Mouse (Mus musculus): ENCODE measurements around the gene Klk4. TPM values are rescaled to one million over a fixed set of nuclear protein-coding genes. Genes with fewer than 3 reads are reported as not detected.

The Klk4 gene
- polyA plus RNA-seq (2012; rRNA removed), result 0.18 and 0.59 TPM in 2 replicates

GRCm38 (mm10) chr7:43880912-43881311, at the start of gene Klk4:
Gene Klk4 (plus strand): TSS chr7:43881160.

GRCm38 (mm10) chr7:43841701-43842100, 39.3 kb upstream of the Klk4 start, which contains the start of gene Klk5:
Gene Klk5 (plus strand): TSS chr7:43841971.

GRCm38 (mm10) chr7:43933440-43933839, 52.5 kb downstream of the Klk4 start, which contains the start of gene Klk15:
Gene Klk15 (plus strand): TSS chr7:43933740.

Other genes starting within 250 kb of the Klk4 start
- gene Ceacam18, start 246.5 kb upstream of the Klk4 start, polyA plus RNA-seq (2012; rRNA removed), result 0.03 and 0.08 TPM in 2 replicates
- 0.16 and 0.19 TPM in 2 replicates for gene Siglece, start 221.0 kb upstream of the Klk4 start, polyA plus RNA-seq (2012; rRNA removed)
- 26.2 and 27.5 TPM in 2 replicates for gene Ctu1, start 209.1 kb upstream of the Klk4 start, polyA plus RNA-seq (2012; rRNA removed)
- 0.08 TPM in 1 of 2 replicates, not detected in the other for gene Klk14, start 190.7 kb upstream of the Klk4 start, polyA plus RNA-seq (2012; rRNA removed)
- gene Klk13, start 168.6 kb upstream of the Klk4 start, polyA plus RNA-seq (2012; rRNA removed), result 0.07 and 0.16 TPM in 2 replicates
- gene Klk12, start 112.3 kb upstream of the Klk4 start, polyA plus RNA-seq (2012; rRNA removed), result not detected in 2 replicates
- gene Klk11, start 106.6 kb upstream of the Klk4 start, polyA plus RNA-seq (2012; rRNA removed), result 0.73 TPM in 1 of 2 replicates, not detected in the other
- 0.07 and 0.28 TPM in 2 replicates for gene Klk10, start 100.1 kb upstream of the Klk4 start, polyA plus RNA-seq (2012; rRNA removed)
- gene Klk9, start 89.3 kb upstream of the Klk4 start, polyA plus RNA-seq (2012; rRNA removed), result not detected in 2 replicates
- 10.5 and 12.3 TPM in 2 replicates for gene Klk8, start 83.6 kb upstream of the Klk4 start, polyA plus RNA-seq (2012; rRNA removed)
- gene Klk7, start 69.9 kb upstream of the Klk4 start, polyA plus RNA-seq (2012; rRNA removed), result 0.21 and 0.25 TPM in 2 replicates
- not detected in 2 replicates for gene Klk6, start 56.7 kb upstream of the Klk4 start, polyA plus RNA-seq (2012; rRNA removed)
- gene Klk5, start 39.2 kb upstream of the Klk4 start, polyA plus RNA-seq (2012; rRNA removed), result not detected in 2 replicates
- not detected in 2 replicates for gene Klk15, start 52.6 kb downstream of the Klk4 start, polyA plus RNA-seq (2012; rRNA removed)
- gene Klk1b8, start 69.5 kb downstream of the Klk4 start, polyA plus RNA-seq (2012; rRNA removed), result not detected in 2 replicates
- gene Klk1b1, start 85.6 kb downstream of the Klk4 start, polyA plus RNA-seq (2012; rRNA removed), result not detected in 2 replicates
- not detected in 2 replicates for gene Klk1b9, start 94.9 kb downstream of the Klk4 start, polyA plus RNA-seq (2012; rRNA removed)
- not detected in 2 replicates for gene Klk1b11, start 114.7 kb downstream of the Klk4 start, polyA plus RNA-seq (2012; rRNA removed)
- 0.08 TPM in 1 of 2 replicates, not detected in the other for gene Klk1b26, start 131.0 kb downstream of the Klk4 start, polyA plus RNA-seq (2012; rRNA removed)
- 0.07 TPM in 1 of 2 replicates, not detected in the other for gene Klk1b27, start 171.1 kb downstream of the Klk4 start, polyA plus RNA-seq (2012; rRNA removed)
- gene Klk1b21, start 221.2 kb downstream of the Klk4 start, polyA plus RNA-seq (2012; rRNA removed), result not detected in 2 replicates
- not detected in 2 replicates for gene Klk1b22, start 231.5 kb downstream of the Klk4 start, polyA plus RNA-seq (2012; rRNA removed)

Data from central nervous system, embryonic 18 days (tissue).